Mouse (Mus musculus): ENCODE results near the gene Cpxm1.

Cpxm1 gene

DNA sequence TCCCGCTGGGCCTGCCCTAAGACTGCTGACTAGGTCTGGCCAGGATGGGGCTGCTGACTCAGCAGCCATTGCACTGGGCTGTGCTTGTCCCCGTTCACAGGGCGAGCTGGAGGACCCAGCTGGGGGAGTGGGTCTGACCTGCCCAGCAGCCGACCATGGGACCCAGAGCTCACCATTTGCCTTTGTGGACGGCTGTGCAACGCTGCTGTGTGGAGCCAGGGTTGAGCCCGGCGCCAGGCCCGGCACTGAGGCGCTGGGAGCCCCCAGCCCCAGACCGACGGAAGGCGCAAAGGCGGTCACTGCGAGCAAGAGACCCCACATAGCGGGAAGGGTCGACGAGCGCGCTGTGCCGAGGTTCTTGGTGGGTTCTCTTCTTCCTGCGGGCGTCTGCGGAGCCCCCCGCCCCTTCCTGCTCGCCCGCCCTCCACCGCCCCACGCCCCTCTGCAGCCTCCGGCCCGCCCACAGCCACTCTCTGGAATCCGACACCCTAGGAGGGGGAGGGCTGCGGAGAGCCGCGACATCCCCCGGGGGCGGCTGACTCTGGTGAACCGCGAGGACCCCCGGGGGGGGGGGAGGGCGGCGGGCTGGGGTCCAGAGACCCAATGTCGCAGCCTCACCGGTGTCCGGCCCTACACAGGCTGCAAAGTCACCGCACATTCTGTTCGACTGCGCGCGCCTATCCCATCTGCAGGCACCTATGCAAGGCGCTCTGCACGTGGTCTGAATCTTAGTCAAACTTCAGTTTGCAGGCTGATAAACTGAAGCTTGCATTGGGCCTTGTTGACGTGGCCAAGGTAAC, at the start of gene Cpxm1:
Cpxm1 (minus strand) TSS at position 389 of the 800 bp plus-strand sequence.
- peak; percentile 93 for DNase-seq

DNA sequence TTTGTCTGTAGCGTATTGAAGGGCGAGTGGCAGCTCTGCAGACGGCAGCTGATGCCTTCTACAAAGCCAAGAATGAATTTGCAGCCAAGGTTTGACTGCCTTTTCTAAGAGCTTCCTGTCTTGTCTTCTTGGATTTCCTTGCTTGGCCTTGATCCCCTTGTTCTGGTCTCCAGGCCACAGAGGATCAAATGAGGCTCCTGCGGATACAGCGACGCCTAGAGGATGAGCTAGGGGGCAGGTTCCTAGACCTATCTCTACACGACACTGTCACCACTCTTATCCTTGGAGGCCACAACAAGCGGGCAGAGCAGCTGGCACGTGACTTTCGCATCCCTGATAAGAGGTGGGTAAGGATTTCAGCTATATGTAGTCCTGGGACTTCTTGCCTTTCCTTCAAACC, 44.8 kb upstream of the Cpxm1 start:
- DNase-seq = peak; percentile 88

DNA sequence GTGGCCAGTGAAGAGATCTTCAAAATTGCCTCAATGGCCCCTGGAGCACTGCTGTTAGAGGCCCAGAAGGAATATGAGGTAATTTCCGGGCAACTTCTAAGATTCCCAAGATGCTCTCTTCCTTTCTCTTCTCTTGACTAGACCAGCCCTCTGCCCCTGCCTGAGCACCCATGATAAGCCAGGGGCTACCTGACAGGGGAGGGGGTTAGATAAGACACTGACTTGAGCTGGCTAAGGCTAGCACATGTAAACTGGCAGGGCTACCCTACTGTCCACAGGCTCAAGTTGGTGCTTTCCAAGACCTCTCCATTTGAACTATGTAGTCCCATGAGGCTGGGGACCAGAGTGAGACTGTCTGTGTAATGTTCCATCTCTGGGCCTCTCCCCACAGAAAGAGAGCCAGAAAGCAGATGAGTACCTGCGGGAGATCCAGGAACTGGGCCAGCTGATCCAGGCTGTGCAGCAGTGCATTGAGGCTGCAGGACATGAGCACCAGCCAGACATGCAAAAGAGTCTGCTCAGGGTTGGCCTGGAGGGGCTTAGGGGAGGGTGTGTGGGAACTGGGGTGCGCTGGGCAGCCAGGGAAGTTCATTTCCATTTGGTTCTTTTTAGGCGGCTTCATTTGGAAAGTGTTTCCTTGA, 42.6 kb upstream of the Cpxm1 start:
- DNase-seq = no peak

DNA sequence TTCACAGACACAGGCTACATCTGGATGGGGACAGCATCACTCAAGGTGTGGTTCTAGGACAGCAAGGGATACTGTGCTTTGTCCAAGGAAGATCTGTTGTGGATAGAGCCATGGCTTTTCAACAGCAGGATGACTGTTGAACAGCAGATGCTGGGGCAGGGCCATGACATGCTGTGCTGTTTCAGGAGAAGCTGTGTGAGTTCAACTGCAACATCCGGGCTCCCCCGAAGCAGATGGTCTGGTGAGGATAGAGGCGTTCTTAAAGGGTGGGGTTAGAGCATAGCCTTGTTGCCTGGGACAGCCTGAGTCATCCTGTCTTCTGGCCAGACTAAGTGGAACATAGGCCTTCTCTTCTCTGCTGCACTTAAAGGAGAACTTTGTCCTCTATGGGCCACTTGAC, 41.5 kb upstream of the Cpxm1 start:
- peak; percentile 89 for DNase-seq

DNA sequence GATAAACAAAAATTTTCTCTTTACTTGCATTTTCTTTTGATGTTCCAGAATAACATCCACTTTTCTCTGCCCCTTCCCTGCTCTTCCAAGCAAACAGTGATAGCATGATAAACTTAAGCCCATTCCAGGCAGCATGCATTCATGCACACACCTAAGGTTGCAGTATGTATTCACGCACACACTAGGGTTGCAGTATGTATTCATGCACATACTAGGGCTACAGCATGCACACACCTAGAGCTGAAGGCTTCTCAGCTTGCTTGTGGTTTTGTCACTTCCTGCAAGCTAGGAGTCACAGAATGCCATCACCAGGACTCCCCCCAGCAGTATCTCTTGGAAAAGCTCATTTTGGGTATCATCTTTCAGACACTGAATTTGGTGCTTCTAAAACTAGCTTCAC, 39.4 kb upstream of the Cpxm1 start:
- DNase-seq = no peak

DNA sequence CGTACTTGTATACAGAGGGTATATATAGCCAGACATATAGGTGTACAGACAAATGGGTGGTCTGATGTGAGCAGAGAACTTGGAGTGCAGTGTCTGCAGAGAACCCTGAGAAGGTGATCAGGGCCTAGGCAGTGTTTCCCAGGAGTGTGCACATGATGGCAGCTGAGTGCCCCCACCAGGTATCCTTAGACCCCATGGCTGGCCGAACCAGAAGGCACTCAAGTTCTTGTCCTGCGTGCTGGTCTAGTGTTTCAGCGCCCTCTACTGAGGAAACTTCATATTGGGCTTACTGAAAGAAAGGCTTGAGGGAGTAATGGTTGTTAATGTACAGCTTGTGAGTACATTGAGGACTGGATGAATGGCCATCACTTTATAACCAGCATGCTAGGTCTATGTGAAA, 35.8 kb upstream of the Cpxm1 start:
- DNase-seq = no peak

DNA sequence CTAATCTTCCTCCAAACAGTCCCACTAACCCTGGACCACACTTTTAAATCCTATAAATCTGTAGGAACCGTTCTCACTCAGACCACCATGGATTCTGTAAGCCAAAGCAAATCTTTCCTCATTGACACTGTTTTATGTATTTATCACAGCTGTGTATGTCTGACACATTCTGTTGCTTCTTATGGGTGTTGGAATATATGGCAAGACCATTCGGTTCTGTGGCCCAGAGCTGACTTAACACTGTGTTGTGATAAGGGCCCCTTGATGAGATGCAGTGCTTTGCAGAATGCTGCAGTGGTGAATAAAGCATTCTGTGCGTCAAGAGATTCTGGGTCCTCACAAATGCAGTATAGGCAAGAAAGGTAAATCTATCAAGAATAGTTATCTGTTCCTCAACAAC, 34.8 kb upstream of the Cpxm1 start:
- DNase-seq = no peak

DNA sequence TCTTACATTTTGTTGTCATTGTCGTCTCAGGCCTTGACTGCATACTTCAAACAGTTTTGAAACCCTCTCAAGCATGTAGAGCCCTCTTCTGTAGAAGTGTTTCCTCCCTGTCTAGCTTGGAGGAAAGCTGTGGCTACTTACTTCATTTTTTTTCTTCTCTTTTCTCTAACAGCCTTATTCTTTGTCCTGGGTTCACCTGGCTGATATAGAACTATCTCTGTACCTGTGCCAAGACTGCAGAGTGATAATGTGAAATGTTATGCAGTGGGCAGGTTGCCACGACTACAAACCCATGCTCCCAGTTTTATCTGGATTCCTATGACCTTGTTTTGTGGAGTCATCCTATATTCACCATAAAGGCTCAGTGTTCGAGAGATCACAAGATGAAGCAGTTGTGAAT, 33.1 kb upstream of the Cpxm1 start:
- DNase-seq = no peak

DNA sequence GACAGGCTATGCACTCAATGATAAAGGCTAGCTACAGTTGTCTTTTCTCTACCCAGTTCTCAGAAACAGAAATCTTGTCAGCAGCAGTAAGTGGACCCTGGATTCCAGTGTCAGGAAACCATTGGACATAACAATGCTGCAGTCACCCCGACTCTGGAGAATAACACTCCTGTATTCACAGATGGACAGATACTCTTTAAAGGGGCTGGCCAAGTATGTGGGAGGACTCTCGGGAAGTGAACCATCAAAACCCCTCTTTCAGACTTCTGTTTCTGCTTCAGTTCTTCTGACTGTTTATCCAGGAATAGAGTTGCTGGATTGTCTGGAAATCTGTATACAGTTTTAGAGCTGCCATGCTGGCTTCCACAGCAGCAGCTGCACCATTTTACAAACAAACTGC, 32.5 kb upstream of the Cpxm1 start:
- DNase-seq = no peak

DNA sequence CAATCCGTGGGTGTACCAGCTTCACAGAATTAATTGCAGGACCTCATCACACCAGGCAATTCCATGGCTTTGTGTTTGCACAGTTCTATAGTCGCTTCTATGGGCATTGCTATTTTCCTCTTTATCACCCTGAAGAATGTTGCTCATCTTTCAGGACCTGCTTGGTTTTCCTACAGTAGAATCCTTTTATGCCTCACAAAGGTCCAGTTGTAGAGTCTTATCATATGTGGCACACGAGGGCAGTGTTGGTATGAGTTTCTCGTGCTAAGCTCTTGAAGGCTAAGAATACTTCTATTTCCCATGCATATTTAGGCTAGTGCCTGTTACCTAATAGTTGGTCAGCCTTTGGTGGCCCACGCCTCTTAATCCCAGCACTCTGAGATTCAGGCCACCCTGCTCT, 27.7 kb upstream of the Cpxm1 start:
- DNase-seq = no peak

DNA sequence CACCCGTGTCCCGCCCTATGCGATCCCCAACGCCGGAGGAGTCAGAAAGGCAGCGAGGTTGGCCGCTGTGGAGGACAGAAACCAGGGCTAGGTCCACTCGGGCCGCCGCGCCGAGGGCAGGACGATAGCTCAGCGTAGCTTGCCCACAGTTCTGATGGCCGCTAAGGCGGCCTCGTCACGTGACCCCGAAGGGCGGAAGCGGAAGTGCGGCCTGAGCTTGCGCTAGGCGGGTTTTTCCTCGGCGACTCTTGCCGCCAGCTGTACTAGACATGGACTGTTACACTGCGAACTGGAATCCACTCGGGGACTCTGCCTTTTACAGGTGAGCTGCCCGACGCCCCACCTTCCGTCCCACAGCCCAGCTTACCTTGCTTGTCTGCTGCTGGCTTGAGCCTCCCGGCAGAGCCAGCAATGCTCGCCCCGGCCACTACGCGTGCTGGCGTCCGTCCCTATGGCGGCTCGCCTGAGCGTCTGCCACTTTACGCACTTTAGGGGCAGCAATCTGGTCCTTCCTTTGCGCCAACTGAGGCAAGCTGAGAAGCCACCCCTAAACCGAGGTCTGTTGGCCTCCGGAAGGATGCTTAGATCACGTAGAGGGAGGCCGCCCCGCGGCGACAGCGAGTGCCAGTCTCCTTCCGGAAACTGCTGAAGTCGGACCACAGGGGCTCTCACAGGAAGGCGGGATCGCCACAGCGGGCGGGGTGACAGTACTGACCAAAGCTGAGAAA, 26.9 kb upstream of the Cpxm1 start, which contains the start of the genes Vps16 and Pced1a:
Vps16 (plus strand) TSS at position 214 of the 728 bp plus-strand sequence.
Pced1a (minus strand) TSS at position 576 of the 728 bp plus-strand sequence.
- peak; percentile 99 for DNase-seq

DNA sequence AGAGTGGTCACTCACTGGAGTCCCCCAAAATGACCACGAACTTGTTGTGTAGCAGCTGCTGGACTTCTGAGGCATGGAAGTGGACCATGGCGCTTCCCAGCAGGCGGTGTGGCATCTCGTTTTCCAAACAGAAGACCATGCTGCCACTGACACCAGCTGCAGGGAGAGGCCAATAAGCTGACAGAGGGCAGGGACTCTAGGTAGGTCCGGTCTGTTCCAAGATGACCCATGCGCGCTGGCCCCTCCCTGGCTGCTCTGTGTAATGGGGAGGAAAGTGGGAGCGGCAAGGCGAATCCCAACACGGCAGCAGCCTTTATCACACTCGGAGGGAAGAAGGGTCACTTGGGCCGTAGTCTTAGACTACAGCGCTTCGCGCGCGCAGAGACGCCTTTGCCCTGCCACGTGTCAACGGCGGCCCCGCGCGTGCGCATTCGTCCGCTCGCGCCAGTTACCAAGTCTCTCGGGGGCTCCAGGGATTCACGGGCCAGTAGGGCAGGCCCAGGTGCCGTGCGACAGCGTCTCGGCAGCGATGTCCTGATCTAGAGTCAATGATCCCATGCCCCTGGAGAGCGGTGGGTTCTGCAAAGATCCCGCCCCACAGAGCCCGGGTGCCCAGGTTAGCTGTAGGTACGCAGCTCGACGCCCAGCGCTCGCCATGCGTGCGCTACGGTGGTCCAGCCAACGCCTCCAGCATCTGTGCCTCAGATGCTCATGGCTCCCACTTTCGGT, 26.2 kb upstream of the Cpxm1 start:
- no peak for DNase-seq

DNA sequence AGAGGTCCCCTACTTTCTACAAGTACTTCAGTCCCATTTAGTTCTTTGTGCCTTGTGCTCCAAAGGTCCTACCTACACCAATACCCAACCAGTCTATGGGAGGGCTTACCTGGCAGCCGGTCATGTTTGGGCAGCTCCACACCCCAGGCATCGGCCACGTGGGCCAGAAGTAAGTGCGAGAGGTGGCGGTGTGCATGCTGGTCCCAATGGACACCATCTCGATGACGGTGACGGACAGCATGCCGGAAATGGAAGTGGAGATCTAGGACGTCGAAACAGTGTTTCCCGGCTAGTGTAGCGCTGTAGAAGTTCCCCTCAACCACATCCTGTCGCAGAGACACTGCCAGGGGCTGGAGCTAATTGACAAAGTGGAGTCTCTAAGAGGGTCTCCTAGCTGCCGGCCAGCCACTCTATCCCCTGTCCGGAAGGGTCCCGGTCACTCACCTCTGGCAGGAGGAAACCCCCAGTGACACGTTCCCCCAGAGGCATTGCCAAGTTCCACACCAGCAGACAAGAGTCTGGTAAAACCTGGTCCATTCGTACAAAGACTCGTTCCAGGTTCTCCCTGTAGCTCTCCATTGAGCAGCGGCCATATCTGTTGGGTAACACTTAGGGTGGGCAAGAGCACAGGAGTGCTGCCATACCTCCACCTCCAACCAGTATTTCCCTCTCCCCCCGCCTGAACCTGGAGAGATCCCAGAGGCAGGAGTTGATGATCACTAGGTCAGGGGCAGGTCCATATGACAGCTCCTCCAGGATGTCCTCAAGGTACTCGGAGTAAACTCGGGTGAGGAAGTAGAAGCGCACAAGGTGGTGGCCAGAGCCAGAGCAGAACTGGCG, 24.6 kb upstream of the Cpxm1 start:
- peak; percentile 92 for DNase-seq

DNA sequence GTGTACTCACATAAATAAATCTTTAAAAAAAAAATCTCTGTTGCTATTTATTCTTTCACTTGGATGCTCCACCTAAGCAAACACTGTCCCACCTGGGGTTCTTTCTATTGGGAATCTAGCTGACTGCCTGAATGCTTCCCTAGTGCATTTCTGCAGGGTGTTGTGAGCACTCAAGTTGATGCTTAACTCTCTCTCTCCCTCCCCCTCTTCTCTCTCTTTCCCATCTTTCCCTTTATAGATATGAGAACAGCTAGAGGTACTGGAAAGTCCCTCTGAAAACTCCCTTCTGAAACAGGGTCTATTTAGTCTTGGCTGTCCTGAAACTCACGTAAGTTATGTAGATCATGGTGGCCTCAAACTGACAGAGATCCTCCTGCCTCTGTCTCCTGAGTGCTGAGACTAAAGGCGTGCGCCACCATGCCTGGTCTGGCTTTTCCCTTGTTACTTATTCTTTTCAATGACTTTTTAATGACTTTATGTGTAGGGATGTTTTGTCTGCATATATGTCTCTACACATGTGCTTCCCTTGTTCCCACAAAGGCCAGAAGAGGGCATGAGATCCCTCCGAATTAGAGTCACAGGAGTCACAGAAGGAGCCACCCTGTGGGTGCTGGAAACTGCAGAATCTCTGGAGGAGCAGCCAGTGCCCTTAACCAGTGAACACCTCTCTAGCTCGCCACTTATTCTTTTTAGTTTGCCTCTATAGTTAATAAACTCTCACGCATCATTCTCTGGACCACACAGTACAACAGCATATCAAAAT, 16.9 kb upstream of the Cpxm1 start:
- no peak for DNase-seq

DNA sequence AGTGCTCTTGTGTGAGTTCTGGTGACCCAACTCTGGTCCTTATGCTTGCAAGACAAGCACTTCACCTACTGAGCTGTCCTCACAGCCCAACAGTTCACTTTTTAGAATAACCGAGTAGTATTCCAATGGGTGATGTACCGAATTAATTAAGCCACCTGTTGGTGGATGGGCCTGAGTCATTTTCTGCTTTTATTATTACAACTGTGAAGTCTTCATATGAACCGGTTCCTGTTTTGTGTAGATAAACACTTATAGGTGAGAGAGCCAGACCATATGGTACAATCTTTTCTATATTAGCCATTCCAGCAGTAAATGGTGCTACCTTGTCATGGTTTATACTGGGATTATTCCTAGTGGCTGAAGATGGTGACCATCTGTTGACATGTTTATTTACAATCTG, 15.4 kb upstream of the Cpxm1 start:
- no peak for DNase-seq

DNA sequence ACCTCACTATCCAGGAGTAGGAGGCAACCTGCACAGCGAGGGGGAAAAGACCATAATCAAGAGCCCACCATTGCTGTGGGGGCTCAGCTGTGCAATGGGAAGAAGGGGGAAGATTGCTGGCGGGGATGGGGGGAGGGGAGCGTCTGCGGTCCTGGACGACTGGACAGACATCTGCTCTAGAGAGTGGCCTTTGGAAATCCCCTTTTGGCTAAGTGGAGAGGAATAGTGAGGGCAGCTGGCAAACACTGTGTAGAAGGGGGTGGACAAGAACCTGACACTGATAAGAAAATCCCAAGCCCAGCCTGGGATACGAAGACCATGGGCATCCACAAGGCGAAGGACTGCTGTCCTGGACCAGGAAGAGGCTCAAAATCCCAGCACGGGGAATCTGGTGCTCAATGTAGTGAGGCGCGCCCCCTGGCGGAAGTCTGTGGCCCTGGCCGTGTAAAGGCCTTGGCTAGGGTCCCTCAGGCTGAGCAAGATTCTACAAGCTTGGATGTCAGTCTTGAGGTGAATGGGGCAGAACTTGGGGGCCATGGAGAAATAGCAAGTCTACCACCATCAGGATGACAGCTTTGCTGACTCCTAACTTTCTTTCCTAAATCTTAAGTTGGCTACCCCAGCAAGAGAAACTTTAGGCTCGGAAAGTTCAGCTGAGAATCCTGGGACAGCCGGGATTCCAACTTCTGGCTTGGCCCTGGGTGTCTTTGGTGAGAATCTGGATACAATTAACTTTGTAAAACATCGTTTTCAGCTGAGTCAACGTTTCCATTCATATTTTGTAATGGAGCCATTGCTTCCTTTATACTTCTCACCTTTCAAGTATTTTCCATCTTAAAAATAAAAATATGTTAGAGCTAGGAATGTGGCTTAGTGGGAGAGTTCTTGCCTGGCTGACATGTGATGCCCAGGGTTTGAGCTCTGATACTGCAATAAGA, 14.5 kb upstream of the Cpxm1 start:
- DNase-seq = peak; percentile 97

DNA sequence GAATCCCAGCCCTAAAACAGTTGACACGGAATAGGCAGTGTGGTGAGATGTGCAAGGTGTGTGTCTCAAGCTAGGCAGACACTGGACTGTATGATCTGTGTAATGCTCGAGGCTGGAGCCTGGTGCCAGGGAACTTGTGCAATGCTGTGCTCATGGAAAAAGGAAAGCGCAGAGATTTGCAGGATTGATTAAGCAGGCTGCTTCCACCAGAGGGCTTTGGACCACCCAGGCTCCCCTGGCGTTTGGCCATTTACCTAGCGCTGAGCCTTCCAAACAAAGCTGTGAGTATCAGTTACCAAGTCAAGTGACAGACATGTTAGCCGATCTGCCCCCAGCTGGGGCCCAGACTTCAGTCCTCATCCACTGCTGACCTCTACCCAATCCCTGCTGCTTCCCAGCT, 10.8 kb upstream of the Cpxm1 start:
- DNase-seq = no peak

DNA sequence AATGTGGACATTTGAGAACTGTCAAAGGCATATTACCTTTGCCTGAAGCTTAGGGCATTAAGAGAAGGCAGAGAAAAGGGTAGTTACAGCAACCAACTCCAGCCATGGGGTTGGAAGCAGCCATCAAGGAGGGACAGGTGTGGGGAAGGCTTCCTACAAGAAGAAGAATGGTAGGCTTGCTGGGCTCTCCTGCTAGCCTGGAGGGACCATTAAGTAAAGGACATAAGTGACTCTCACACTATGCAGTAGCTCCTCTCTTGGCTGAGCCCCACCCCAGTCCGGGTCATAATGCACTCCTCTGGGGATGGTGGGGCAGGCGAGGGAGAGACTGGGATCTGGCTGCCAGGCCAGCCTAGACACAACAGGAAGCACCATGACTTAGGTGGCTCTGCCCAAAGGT, 8.8 kb upstream of the Cpxm1 start, which contains the start of gene Tmem239:
Tmem239 (plus strand) TSS at position 301 of the 400 bp plus-strand sequence.
- DNase-seq = no peak

DNA sequence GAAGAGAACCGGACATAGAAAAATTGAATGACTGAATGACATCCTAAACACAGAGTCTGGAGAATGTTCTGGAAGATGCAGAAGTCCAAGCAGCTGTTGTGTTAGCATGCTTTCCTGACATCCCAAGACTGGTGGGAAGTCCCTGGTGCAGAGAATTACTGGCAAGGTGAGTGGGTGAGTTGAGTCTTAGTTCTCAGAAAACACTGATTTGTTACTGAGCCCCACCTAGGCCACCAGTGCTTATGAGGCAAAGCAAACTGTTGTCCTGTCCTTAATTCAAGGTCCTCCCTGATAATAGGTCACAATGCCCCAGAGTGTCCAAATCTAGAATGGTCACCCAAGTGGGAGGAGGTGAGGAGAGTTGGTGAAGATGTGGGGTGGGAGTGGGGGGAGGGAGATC, 7.6 kb upstream of the Cpxm1 start, which contains the start of the genes Gm28372 and 1700020A23Rik:
Gm28372 (plus strand) TSS at position 301 of the 400 bp plus-strand sequence.
1700020A23Rik (plus strand) TSS at position 321 of the 400 bp plus-strand sequence.
- DNase-seq = no peak

DNA sequence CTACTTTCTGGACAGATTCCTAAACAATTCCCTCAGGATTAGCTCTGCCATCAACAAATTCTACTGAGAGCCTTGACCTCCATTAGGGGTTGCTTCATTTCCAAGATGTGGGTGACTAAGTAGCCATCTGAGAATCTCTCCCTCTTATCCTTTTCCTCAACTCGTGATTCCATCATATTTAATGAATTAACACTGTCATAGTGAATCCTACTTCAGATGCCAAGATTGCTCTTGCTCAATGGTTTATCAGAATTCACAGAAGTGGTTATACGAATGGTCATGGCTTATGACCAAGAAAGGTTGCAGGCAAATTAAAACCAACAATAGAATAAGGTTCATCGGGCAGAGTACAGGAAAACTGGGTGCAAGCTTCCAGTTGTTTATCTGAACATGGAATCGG, 4.5 kb upstream of the Cpxm1 start:
- no peak for DNase-seq

All from heart, adult 11 months (tissue).